Mouse (Mus musculus) retina, embryonic 14.5 days (tissue): ENCODE results near the gene Axdnd1.
"Not testable (repeated sequence)": the region's sequence is repeated elsewhere in the genome, so short reads cannot be mapped to it uniquely, and the experiment has no call there.

Source experiments
- DNase-seq: peaks from one replicate; pipeline ENCODE4 v3.0.0-alpha.2; 2015; ENCODE audit warnings: low spot score

Gene Axdnd1

GRCm38 (mm10) chr1:156323126-156323525 lies 97.8 kb downstream of the Axdnd1 start:
- DNase-seq = no peak

- peak; percentile 57 for DNase-seq
Measured at GRCm38 (mm10) chr1:156310630-156311029, 110.3 kb downstream of the Axdnd1 start, which contains the start of gene Nphs2. TSS of gene Nphs2 (plus strand) at chr1:156310727.

GRCm38 (mm10) chr1:156308595-156308994 lies 112.4 kb downstream of the Axdnd1 start:
- DNase-seq = no peak

GRCm38 (mm10) chr1:156302911-156303749 lies 117.8 kb downstream of the Axdnd1 start, which contains the start of gene Tdrd5:
TSS of gene Tdrd5 (minus strand) at chr1:156303664.
- DNase-seq = peak; percentile 69

GRCm38 (mm10) chr1:156290016-156290415 lies 130.9 kb downstream of the Axdnd1 start:
- DNase-seq = no peak

GRCm38 (mm10) chr1:156289222-156289587 lies 131.8 kb downstream of the Axdnd1 start:
- not testable (repeated sequence) for DNase-seq

- DNase-seq = no peak
Measured at GRCm38 (mm10) chr1:156288556-156289221, 132.3 kb downstream of the Axdnd1 start.

- DNase-seq = no peak
Measured at GRCm38 (mm10) chr1:156285541-156285896, 135.4 kb downstream of the Axdnd1 start.

GRCm38 (mm10) chr1:156284851-156285540 lies 136.0 kb downstream of the Axdnd1 start:
- DNase-seq = no peak

GRCm38 (mm10) chr1:156284207-156284606 lies 136.8 kb downstream of the Axdnd1 start:
- no peak for DNase-seq

GRCm38 (mm10) chr1:156280131-156280530 lies 140.8 kb downstream of the Axdnd1 start:
- no peak for DNase-seq

- no peak for DNase-seq
Measured at GRCm38 (mm10) chr1:156273647-156274046, 147.3 kb downstream of the Axdnd1 start.
